Mouse (Mus musculus): ENCODE data around the gene Hk1.

DNA sequence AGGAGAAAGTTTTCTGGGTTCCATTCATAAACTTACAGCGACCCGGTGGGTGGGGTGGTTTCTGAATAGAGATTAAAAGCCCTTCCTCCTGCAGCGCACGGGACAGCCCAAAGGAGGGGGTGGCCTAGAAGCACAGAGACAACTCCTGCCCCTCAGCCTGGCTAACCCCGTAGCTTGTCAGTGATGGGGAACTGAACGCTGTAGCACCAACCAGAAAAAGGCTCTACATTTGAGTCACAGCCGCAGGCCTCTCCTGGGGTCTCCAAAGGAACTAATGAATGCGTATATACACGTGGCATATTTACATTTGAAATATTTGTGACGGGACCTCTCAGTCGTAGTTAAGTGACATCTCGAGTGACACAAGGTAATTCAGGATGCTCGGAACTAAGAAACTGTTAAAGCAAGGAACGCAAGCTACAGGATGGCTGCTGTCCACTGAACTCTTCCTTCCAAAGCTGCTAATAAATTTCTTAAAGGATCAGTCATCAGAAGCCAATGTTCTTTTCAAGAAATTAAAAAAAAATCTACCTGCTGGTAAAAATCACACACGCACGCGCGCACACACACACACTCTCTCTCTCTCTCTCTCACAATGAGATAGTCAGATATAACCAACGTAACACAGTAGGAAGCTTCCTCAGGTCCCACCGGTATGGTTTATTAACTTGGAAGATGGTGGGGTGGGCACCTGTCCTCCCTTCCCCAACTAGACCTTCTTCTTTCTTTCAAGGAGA, 44.9 kb downstream of the Hk1 start:
- TF ChIP-seq CTCF (IDR thresholded peaks at IDR 0.05; ENCODE audit: control insufficient read depth, insufficient read depth, insufficient read length) (no peak), MYOD1 (IDR thresholded peaks at IDR 0.05; ENCODE audit: control insufficient read depth, insufficient read length, low read depth) (no peak), CEBPB (IDR thresholded peaks at IDR 0.05; ENCODE audit: low read depth) (no peak)

Measured in C2C12 (cell line).